Mouse (Mus musculus): ENCODE measurements at regions not wholly inside any gene's neighbourhood (a gene's known extent, or its start where the extent isn't known, plus 50 kb on each side); places are given as distances from the start of the nearest gene placed in this dataset.
A peak's percentile ranks its signal among the peaks of the same experiment; 100 is the strongest.

DNA sequence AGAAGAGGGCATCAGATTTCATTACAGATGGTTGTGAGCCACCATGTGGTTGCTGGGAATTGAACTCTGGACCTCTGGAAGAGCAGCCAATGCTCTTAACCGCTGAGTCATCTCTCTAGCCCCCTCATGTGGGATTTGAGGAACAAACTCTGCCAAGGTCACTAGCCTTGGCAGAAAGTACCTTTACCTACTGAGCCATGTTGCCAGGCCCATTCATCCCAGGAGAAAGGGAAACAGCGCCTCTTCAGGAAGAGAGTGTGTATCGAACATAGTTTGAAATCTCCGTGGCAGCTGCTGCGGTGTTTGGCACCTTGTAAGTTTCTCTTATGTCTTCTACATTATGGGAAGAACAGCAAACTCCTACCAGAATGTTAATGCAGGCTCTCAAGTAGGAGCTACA, 82.0 kb upstream of the Slc38a2 start:
- H3K79me2 ChIP-seq (replicated peaks; ENCODE audit: control insufficient read depth, extremely low read depth, insufficient read depth, poor library complexity, severe bottlenecking), result no peaks in the 10 kb centered on the region
- H3K9ac ChIP-seq (ENCODE audit: insufficient read depth, low read depth), result no peak overlapping the region
- H3K27me3 ChIP-seq (replicated peaks), result no peaks in the 10 kb centered on the region
- H3K4me2 ChIP-seq (ENCODE audit: insufficient read depth, low read depth, poor library complexity, severe bottlenecking), result no peak overlapping the region
- no peak overlapping the region for H3K4me3 ChIP-seq (replicated peaks in 1 of 3; ENCODE audit: low read depth in 2 of 3, low read length in 2 of 3, poor library complexity in 1 of 3)
- TF ChIP-seq MAZ (IDR thresholded peaks at IDR 0.05; ENCODE audit: low read depth, low read length) (no peak), HCFC1 (IDR thresholded peaks at IDR 0.05; ENCODE audit: low read depth, low read length) (no peak), KAT2A (IDR thresholded peaks at IDR 0.05; ENCODE audit: insufficient replicate concordance, low read length) (no peak), CTCF (conservative IDR thresholded peaks at IDR 0.05 in 1 of 2, IDR thresholded peaks at IDR 0.05 in 1 of 2; ENCODE audit: low read depth in 2 of 2, low read length in 2 of 2) (peak in 1 of 2 experiments; percentile 42; a peak in 2 of 4 replicates), TBP (conservative IDR thresholded peaks at IDR 0.05; ENCODE audit: low read depth, low read length) (no peak), RAD21 (IDR thresholded peaks at IDR 0.05; ENCODE audit: low read depth, low read length) (peak; percentile 17), BHLHE40 (IDR thresholded peaks at IDR 0.05; ENCODE audit: low read depth, low read length) (no peak)
- in situ Hi-C loops (cut with MboI; ENCODE audit: low pct_ligation_motif_present, low pct_unique_long_range_greater_than_20kb, low sequenced_read_pairs) (no loop called here), dilution Hi-C loops (cut with MboI; ENCODE audit: extremely low pct_ligation_motif_present, extremely low pct_unique_long_range_greater_than_20kb, low sequenced_read_pairs) (no loop called here)
- no peak overlapping the region for H3K27ac ChIP-seq (ENCODE audit: insufficient read depth, low read depth)
- no peaks in the 10 kb centered on the region for H3K9me3 ChIP-seq (replicated peaks; ENCODE audit: low read length)
- peak; percentile 27 for DNase-seq (ENCODE audit: extremely low read depth)
- no peaks in the 10 kb centered on the region for H3K36me3 ChIP-seq (replicated peaks in 1 of 2; ENCODE audit: control insufficient read depth in 1 of 2, insufficient read depth in 1 of 2, low read length in 1 of 2)
- H3K4me1 ChIP-seq (ENCODE audit: control insufficient read depth in 1 of 2, insufficient read depth in 2 of 2), result peaks cover 0 to 8% of the 10 kb centered on the region in 2 experiments; a peak in 2 of 4 replicates

DNA sequence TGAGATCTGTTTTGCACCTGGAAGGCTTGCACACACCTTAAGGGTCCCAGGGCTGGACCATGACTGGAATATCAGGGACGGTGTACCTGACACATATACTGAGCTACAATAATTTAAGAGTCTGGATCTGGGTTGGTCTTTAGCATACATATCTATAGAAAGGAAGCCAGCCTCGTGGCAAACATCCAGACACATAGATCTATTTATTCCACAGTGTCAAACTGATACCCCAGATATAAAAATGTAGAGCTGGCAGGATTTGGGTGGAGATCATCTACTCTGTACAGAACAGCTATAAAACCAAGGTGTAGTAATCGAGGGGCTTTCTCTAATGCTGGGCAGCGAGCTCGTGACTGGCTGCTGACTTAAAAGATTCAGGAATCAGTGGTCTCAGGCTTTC, 81.1 kb upstream of the Slc38a2 start:
- H3K4me3 ChIP-seq (replicated peaks in 1 of 3; ENCODE audit: low read depth in 2 of 3, low read length in 2 of 3, poor library complexity in 1 of 3), result no peak overlapping the region
- no peak for DNase-seq (ENCODE audit: extremely low read depth)
- peaks cover 0 to 8% of the 10 kb centered on the region in 2 experiments; a peak in 2 of 4 replicates for H3K4me1 ChIP-seq (ENCODE audit: control insufficient read depth in 1 of 2, insufficient read depth in 2 of 2)
- H3K9me3 ChIP-seq (replicated peaks; ENCODE audit: low read length), result no peaks in the 10 kb centered on the region
- dilution Hi-C loops (cut with MboI; ENCODE audit: extremely low pct_ligation_motif_present, extremely low pct_unique_long_range_greater_than_20kb, low sequenced_read_pairs), result no loop called here
- H3K79me2 ChIP-seq (replicated peaks; ENCODE audit: control insufficient read depth, extremely low read depth, insufficient read depth, poor library complexity, severe bottlenecking), result no peaks in the 10 kb centered on the region
- no peak overlapping the region for H3K9ac ChIP-seq (ENCODE audit: insufficient read depth, low read depth)
- H3K27ac ChIP-seq (ENCODE audit: insufficient read depth, low read depth), result no peak overlapping the region
- no peaks in the 10 kb centered on the region for H3K27me3 ChIP-seq (replicated peaks)
- TF ChIP-seq USF2 (conservative IDR thresholded peaks at IDR 0.05; ENCODE audit: low read depth, low read length) (no peak), RAD21 (IDR thresholded peaks at IDR 0.05; ENCODE audit: low read depth, low read length) (no peak), ELF1 (IDR thresholded peaks at IDR 0.05; ENCODE audit: low read depth, low read length) (no peak), GABPA (IDR thresholded peaks at IDR 0.05; ENCODE audit: insufficient replicate concordance, low read depth, low read length) (no peak), ETS1 (conservative IDR thresholded peaks at IDR 0.05; ENCODE audit: low read depth, low read length) (no peak), POLR2AphosphoS2 (IDR thresholded peaks at IDR 0.05; ENCODE audit: low read depth, low read length) (no peak), CHD1 (IDR thresholded peaks at IDR 0.05; ENCODE audit: low read depth, low read length) (no peak), TCF12 (IDR thresholded peaks at IDR 0.05; ENCODE audit: low read depth, low read length) (no peak), TBP (conservative IDR thresholded peaks at IDR 0.05; ENCODE audit: low read depth, low read length) (no peak), ZNF384 (IDR thresholded peaks at IDR 0.05; ENCODE audit: low read depth, low read length) (no peak), USF1 (IDR thresholded peaks at IDR 0.05; ENCODE audit: low read depth, low read length) (no peak), CTCF (conservative IDR thresholded peaks at IDR 0.05 in 1 of 2, IDR thresholded peaks at IDR 0.05 in 1 of 2; ENCODE audit: low read depth in 2 of 2, low read length in 2 of 2) (no peak), UBTF (IDR thresholded peaks at IDR 0.05; ENCODE audit: low read depth, low read length) (no peak), MAFK (IDR thresholded peaks at IDR 0.05; ENCODE audit: insufficient replicate concordance, low read length) (no peak), JUND (conservative IDR thresholded peaks at IDR 0.05; ENCODE audit: low read depth, low read length) (no peak), NELFE (IDR thresholded peaks at IDR 0.05; ENCODE audit: low read depth, low read length) (no peak), ZC3H11A (IDR thresholded peaks at IDR 0.05; ENCODE audit: low read depth, low read length) (no peak), ZMIZ1 (IDR thresholded peaks at IDR 0.05; ENCODE audit: low read depth, low read length) (no peak), RCOR1 (conservative IDR thresholded peaks at IDR 0.05; ENCODE audit: low read depth, low read length) (no peak), MEF2A (IDR thresholded peaks at IDR 0.05; ENCODE audit: borderline replicate concordance, low read depth, low read length) (no peak)
- in situ Hi-C loops (cut with MboI; ENCODE audit: low pct_ligation_motif_present, low pct_unique_long_range_greater_than_20kb, low sequenced_read_pairs), result no loop called here
- no peak overlapping the region for H3K4me2 ChIP-seq (ENCODE audit: insufficient read depth, low read depth, poor library complexity, severe bottlenecking)
- H3K36me3 ChIP-seq (replicated peaks in 1 of 2; ENCODE audit: control insufficient read depth in 1 of 2, insufficient read depth in 1 of 2, low read length in 1 of 2), result no peaks in the 10 kb centered on the region
